In genomic region chr9:27203134-27203533, GRCm38 (mm10) we compare ENCODE assay signal across 9 mouse cellular contexts. TPM values are rescaled to one million over a fixed set of nuclear protein-coding genes. Genes with fewer than 3 reads are reported as not detected.
A peak's percentile ranks its signal among the peaks of the same experiment; 100 is the strongest.
DNase-seq lines count a peak whose midpoint lies in the region; ATAC-seq and TF ChIP-seq lines count a peak whose summit lies in the region.
"Had no signal": no experiment of that assay in that cellular context is flagged by ENCODE, and none has a peak within 500 bp of the region (broad histone marks: within the 10 kb centered on the region; RNA-seq: fewer than 3 reads in every experiment).

No protein-coding gene starts in this region.

- peak; percentile 83 for ATAC-seq in lung, embryonic 15.5 days (ENCODE audit: borderline replicate concordance, extremely low read depth, low FRiP score, low TSS enrichment)
- ATAC-seq in midbrain, embryonic 16.5 days: peak; percentile 98
- no peak for ATAC-seq in megakaryocyte, adult 5-6 weeks (ENCODE audit: poor library complexity, severe bottlenecking)

- H3K9me3 ChIP-seq in lung, embryonic 15.5 days: no peaks in the 10 kb centered on the region
- H3K9me3 ChIP-seq in midbrain, embryonic 16.5 days (replicated peaks; ENCODE audit: control insufficient read depth, low read length, poor library complexity, severe bottlenecking): no peaks in the 10 kb centered on the region

- TF ChIP-seq CTCF in thymus, adult 2 months (IDR thresholded peaks at IDR 0.05; ENCODE audit: borderline replicate concordance, control insufficient read depth, extremely low read depth, insufficient read depth, low read length, poor library complexity): no peak

- H3K36me3 ChIP-seq in lung, embryonic 15.5 days: no peaks in the 10 kb centered on the region
- no peaks in the 10 kb centered on the region for H3K36me3 ChIP-seq in midbrain, embryonic 16.5 days (ENCODE audit: control insufficient read depth, insufficient read depth, low read length)
- no peaks in the 10 kb centered on the region for H3K36me3 ChIP-seq in thymus, adult 2 months (ENCODE audit: control insufficient read depth, insufficient read depth, low read length)

- no peak overlapping the region for H3K4me3 ChIP-seq in lung, embryonic 15.5 days
- H3K4me3 ChIP-seq in midbrain, embryonic 16.5 days (ENCODE audit: low read depth, low read length): no peak overlapping the region
- H3K4me3 ChIP-seq in thymus, adult 2 months (ENCODE audit: control insufficient read depth, insufficient read depth, low read length): no peak overlapping the region

- DNase-seq in lung, postnatal 25 days (ENCODE audit: low spot score): no peak
- DNase-seq in frontal cortex, adult 2 months (ENCODE audit: extremely low spot score in 1 of 2, low spot score in 1 of 2): peak; percentile 65 to 79
- peak; percentile 74 to 84 for DNase-seq in kidney, postnatal 4 days
- no peak for DNase-seq in thymus, adult 2 months
- DNase-seq in spleen, postnatal 36 days (ENCODE audit: low spot score in 2 of 2): no peak

- no peaks in the 10 kb centered on the region for H3K27me3 ChIP-seq in lung, embryonic 15.5 days
- H3K27me3 ChIP-seq in midbrain, embryonic 16.5 days (ENCODE audit: control insufficient read depth, insufficient read depth, low read depth, low read length): no peaks in the 10 kb centered on the region
- H3K27me3 ChIP-seq in thymus, adult 2 months (ENCODE audit: control insufficient read depth, insufficient read depth, low read length): no peaks in the 10 kb centered on the region

- H3K4me1 ChIP-seq in lung, embryonic 15.5 days: peaks cover 9% of the 10 kb centered on the region; the same call in 1 of the 2 replicates
- peaks cover 28% of the 10 kb centered on the region for H3K4me1 ChIP-seq in midbrain, embryonic 16.5 days (ENCODE audit: control insufficient read depth, insufficient read depth, low read length)
- H3K4me1 ChIP-seq in thymus, adult 2 months (replicated peaks; ENCODE audit: control insufficient read depth, insufficient read depth, low read length): no peaks in the 10 kb centered on the region

- H3K4me2 ChIP-seq in lung, embryonic 15.5 days: no peak overlapping the region
- peak overlapping the region; percentile 23; the same call in 1 of the 2 replicates for H3K4me2 ChIP-seq in midbrain, embryonic 16.5 days (ENCODE audit: low read length)

- no peak for TF ChIP-seq POLR2A in thymus, adult 2 months (IDR thresholded peaks at IDR 0.05; ENCODE audit: control insufficient read depth, extremely low read depth, insufficient read depth, low read length, poor library complexity)

- H3K27ac ChIP-seq in lung, embryonic 15.5 days: no peak overlapping the region
- peak overlapping the region; percentile 90 for H3K27ac ChIP-seq in midbrain, embryonic 16.5 days (ENCODE audit: low read length)
- H3K27ac ChIP-seq in thymus, adult 2 months (ENCODE audit: control insufficient read depth, insufficient read depth, low read length): no peak overlapping the region

- H3K9ac ChIP-seq in lung, embryonic 15.5 days: no peak overlapping the region
- peak overlapping the region; percentile 20; the same call in 1 of the 2 replicates for H3K9ac ChIP-seq in midbrain, embryonic 16.5 days (ENCODE audit: low read depth, low read length)

- WGBS in lung, embryonic 15.5 days: 17% methylated on average over 2 of the region's 2 CpGs
- 0% methylated on average over 2 of the region's 2 CpGs for WGBS in midbrain, embryonic 16.5 days
- WGBS in thymus, adult 2 months: 83% methylated on average over 2 of the region's 2 CpGs

RNA-seq across cellular contexts. Expression of gene Jam3, which starts 47.9 kb away (rescaled TPM):
- 63.6 and 64.8 TPM in 2 replicates for polyA plus RNA-seq in lung, embryonic 15.5 days (2015; fragmentation: Nextera tagmentation; extraction: Ambion mirVana)
- 44.5 and 49.8 TPM in 2 replicates for polyA plus RNA-seq in frontal cortex, adult 2 months (2012; rRNA removed)
- 46.3 and 57.8 TPM in 2 replicates for polyA plus RNA-seq in midbrain, embryonic 16.5 days (2015; fragmentation: Nextera tagmentation; extraction: Ambion mirVana)
- polyA plus RNA-seq in thymus, adult 2 months (2012; rRNA removed): 2.0 and 2.5 TPM in 2 replicates
- not detected in 2 replicates for total RNA-seq in megakaryocyte, adult 5-6 weeks (2015)
- total RNA-seq in megakaryocyte, adult 5-6 weeks (2017): not detected in 2 replicates
- total RNA-seq: MEL had no signal

Comparison
In these comparisons a context has a peak if more than half of its experiments do, and no peak if none do; other contexts are left out.
1. DNase-seq: peak in frontal cortex, adult 2 months (2 of 2) and kidney, postnatal 4 days (2 of 2); none in lung, postnatal 25 days (single experiment), thymus, adult 2 months (single experiment) and spleen, postnatal 36 days (0 of 2).
2. RNA of gene Jam3, which starts 47.9 kb away (polyA plus RNA-seq): 63.6 to 64.8 TPM in lung, embryonic 15.5 days, 44.5 to 49.8 TPM in frontal cortex, adult 2 months and 46.3 to 57.8 TPM in midbrain, embryonic 16.5 days; 2.0 to 2.5 TPM in thymus, adult 2 months; every median in the first group is over 10 times any median in the second.